Mouse (Mus musculus) gastrocnemius, adult 2 months (tissue): Measurements from ENCODE around the gene Rai14. TPM values are rescaled to one million over a fixed set of nuclear protein-coding genes. Genes with fewer than 3 reads are reported as not detected.

Experiments
- DNase-seq: peaks from one replicate; pipeline ENCODE4 v3.0.0; 2022
- H3K27ac ChIP-seq: fragments of 200-600 bp; 2 replicates; pipeline ENCODE4 v1.8.1; 2022; ENCODE audit warnings: mild to moderate bottlenecking
- H3K4me3 ChIP-seq: fragments of 200-600 bp; 2 replicates; pipeline ENCODE4 v1.8.1; 2022; ENCODE audit warnings: mild to moderate bottlenecking, moderate library complexity
- CTCF ChIP-seq: fragments of 200-600 bp; IDR thresholded peaks from 2 replicates; pipeline ENCODE4 v1.8.1; 2022; ENCODE audit warnings: antibody characterized with exemption, mild to moderate bottlenecking, moderate library complexity
- intact Hi-C: fragments of 180-260 bp; cut with DNase I; formaldehyde crosslinking; loops from one replicate; pipeline ENCODE4 v1.15.1; 2025
- total RNA-seq, 2 experiments: library from RNA; stranded (reverse); gene quantifications; 2 replicates each; pipeline ENCODE4 v1.2.3; 2021

Rai14 gene
- total RNA-seq, 2 experiments from 2014 or later: 3.6 to 4.0 TPM

DNA sequence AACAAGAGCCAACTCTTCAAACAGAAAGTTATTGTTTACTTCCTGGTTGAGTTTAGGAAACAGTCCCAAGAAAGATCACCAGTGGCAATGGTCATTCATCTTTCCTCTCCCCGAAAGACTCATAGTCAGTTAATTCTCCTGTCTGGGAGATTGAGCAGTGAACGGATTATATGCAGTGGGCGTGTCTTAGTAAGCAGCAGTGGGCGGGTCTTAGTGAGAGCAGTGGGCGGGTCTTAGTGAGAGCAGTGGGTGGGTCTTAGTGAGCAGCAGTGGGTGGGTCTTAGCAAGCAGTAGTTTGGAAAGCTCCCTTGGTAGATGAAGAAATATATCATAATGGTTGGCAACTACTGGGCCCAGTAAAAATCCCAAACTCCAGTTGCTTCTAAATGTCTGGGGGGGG, 38.6 kb downstream of the Rai14 start:
- no peak for TF ChIP-seq CTCF
- DNase-seq: no peak
- intact Hi-C loops: no loop called here
- H3K4me3 ChIP-seq: no peak overlapping the region
- H3K27ac ChIP-seq: no peak overlapping the region

DNA sequence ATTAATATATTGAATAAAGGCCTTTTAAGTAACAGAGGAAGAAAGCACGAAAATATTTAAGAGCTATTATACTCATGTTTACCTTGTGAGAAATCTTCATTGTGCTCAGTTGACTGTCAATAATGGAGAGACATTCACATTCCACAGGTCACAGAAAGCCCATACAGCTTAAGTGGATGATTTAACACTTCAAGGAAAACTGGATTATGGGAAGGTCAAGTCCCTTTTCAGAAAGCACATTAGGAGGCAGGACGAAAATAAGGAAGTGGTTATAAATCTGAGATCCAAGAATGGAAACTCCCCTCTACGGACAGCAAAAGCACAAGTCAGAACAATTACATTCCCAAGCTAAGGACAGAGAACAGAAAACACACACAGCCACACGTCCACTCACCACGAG, 41.5 kb downstream of the Rai14 start:
- no peak for TF ChIP-seq CTCF
- H3K4me3 ChIP-seq: no peak overlapping the region
- no peak for DNase-seq
- H3K27ac ChIP-seq: no peak overlapping the region
- intact Hi-C loops: no loop called here

DNA sequence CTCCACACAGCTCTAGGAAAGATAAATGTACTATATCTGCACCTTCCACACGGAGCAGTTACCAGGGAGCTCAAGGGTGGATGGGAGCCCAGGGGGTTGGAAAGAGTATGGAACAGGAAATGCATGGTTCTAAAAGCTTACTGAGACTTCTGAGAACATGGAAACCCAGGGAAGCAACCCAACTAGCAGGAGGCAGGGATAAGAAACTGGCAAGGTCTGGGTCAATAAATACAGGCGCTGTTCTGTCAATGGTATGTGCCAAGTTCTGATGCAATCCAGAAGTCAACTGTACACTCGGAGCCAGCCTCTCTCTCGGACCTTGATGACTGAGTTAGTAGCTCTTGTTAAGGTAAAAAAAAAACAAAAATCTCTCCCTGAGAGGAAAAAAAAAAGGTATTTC, 42.6 kb downstream of the Rai14 start:
- no peak for TF ChIP-seq CTCF
- H3K27ac ChIP-seq: peak overlapping the region; percentile 35; the same call in 1 of the 2 replicates
- no peak overlapping the region for H3K4me3 ChIP-seq
- DNase-seq: peak; percentile 45
- intact Hi-C loops: no loop called here

GRCm38 (mm10) chr15:10670107-10670506, 44.3 kb downstream of the Rai14 start:
- no peak overlapping the region for H3K27ac ChIP-seq
- no peak overlapping the region for H3K4me3 ChIP-seq
- intact Hi-C loops: no loop called here
- no peak for TF ChIP-seq CTCF
- no peak for DNase-seq

DNA sequence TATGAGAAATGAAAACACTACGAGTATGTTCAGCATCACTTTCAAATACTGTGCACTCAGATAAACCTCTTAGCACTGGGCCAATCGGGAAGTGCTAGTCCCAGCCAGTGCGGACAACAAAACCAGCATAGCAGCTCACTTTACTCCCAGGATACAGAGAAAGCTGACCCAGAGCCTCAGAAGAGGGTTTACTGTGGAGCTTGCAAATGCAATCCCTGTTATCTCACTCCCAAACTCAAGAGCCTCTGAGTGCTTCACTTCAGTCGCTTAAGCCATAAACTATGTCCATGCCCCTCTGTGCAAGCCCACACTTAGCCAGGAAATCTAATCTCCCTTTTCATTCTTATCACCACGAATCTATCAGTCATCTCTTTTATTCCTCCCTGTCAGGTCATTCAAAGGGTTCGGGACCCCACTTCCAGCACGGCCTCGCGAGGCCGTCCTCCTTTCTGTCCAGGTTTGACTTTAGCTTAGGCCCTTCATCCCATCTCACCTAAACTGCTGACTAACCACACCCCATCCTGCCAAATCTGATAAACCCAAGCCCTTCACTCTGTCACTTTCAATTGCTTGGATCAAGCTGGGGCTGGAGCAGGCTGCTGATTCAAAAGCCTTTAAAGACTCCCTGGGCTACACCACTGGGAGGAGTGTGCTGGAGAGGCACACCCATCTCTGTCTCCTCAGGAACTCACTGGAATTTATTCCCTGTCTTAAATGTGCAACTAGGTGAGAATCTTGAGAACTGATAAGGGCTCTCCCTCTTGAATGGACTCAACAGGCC, 46.1 kb downstream of the Rai14 start:
- no peak for DNase-seq
- Histone ChIP-seq H3K27ac (no peak overlapping the region), H3K4me3 (no peak overlapping the region)
- TF ChIP-seq CTCF: no peak
- intact Hi-C loops: no loop called here

GRCm38 (mm10) chr15:10665816-10666215, 48.6 kb downstream of the Rai14 start:
- no peak for DNase-seq
- no peak for TF ChIP-seq CTCF
- intact Hi-C loops: no loop called here
- Histone ChIP-seq H3K4me3 (no peak overlapping the region), H3K27ac (no peak overlapping the region)

- no peak for TF ChIP-seq CTCF
- no peak for DNase-seq
- intact Hi-C loops: no loop called here
- no peak overlapping the region for H3K27ac ChIP-seq
- no peak overlapping the region for H3K4me3 ChIP-seq
These were observed 49.9 kb downstream of the Rai14 start for GRCm38 (mm10) chr15:10664529-10664898.

DNA sequence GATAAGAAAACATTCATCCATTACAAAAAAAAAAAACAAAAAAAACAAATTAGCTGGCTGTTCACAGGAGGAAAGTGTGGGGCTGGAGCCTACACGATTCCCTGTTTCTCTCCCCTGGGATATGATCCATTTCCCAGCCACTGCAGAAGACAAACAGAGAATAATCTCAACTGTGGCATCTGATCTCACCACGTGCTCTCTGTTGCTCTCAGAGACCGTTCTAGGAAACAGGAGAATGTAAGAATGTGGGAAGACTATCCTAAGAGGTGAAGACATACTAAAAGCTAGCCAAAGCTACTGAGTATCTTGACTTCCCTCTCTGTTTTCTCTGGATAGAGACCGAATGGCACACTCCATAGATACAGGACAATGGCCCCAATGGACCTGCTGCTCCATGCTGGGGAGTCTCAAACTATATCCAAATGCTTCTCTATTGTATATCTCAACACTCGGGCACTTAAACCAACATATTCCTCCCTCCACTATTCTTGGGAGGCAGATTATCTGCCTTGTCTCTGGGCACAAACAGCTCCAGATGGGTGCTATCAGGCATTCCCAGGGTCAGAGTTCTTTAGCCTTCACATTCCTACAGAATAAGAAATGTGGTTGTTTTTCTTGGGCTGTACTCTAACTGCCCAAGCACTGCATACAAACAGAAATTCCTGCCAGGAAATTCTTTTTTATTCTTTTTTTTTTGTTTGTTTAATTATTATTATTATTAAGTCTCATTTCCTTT, 50.5 kb downstream of the Rai14 start:
- no peak for TF ChIP-seq CTCF
- no peak for DNase-seq
- no peak overlapping the region for H3K27ac ChIP-seq
- intact Hi-C loops: no loop called here
- no peak overlapping the region for H3K4me3 ChIP-seq

GRCm38 (mm10) chr15:10661961-10662606, 52.3 kb downstream of the Rai14 start:
- Histone ChIP-seq H3K27ac (no peak overlapping the region), H3K4me3 (no peak overlapping the region)
- TF ChIP-seq CTCF: no peak
- intact Hi-C loops: no loop called here
- no peak for DNase-seq

GRCm38 (mm10) chr15:10658803-10659202, 55.6 kb downstream of the Rai14 start:
- no peak overlapping the region for H3K4me3 ChIP-seq
- no peak for DNase-seq
- no peak overlapping the region for H3K27ac ChIP-seq
- intact Hi-C loops: no loop called here
- TF ChIP-seq CTCF: no peak

DNA sequence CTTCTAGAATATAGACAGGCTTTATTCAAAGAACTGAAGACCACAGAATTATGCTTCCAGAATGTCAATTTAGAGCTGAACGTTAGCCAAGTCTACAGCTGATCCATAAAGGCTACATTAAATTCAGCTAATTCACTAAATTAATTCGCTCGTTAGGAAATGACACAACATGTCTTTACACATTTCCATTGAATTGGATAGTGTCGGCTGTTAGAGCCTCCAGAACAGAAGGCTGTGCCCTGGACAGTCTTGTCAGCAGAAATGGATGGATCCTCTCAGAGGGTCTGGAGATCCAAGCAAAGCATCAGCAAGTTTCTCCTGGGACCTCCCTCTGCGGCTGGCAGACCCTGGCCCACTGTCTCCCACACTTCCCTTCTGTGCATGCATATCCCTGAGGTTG, 58.3 kb downstream of the Rai14 start:
- intact Hi-C loops: no loop called here
- DNase-seq: no peak
- TF ChIP-seq CTCF: no peak
- Histone ChIP-seq H3K4me3 (no peak overlapping the region), H3K27ac (no peak overlapping the region)

DNA sequence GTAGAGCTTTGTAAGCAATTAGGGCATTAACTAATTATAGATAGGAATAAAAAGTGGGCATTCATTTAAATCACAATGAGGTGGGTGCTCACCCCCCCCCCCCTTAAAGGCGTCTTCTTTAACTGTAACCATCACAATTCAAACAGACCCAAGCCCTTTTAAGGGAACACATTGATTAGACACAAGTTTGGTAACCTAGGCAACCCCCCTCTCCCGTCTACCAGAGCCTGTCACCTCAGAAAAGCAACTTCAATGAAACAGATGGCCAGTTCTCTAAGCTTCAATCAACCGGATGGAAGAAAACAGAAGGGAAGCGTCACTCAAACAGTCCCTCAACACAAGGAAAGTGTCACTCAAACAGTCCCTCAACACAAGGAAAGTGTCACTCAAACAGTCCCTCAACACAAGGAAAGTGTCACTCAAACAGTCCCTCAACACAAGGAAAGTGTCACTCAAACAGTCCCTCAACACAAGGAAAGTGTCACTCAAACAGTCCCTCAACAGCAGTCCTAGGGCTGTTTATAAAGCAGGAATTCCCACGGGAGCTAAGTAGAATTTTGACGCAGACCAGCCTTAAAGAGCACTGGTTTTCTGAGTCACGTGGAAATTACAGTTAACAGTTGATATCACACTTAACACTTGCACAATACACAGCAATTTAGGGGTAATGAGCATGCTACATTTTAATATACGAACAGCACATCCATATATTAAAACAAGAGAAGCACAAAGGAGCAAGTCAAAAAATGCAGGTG, 59.1 kb downstream of the Rai14 start:
- no peak for DNase-seq
- TF ChIP-seq CTCF: no peak
- no peak overlapping the region for H3K27ac ChIP-seq
- intact Hi-C loops: no loop called here
- H3K4me3 ChIP-seq: no peak overlapping the region

DNA sequence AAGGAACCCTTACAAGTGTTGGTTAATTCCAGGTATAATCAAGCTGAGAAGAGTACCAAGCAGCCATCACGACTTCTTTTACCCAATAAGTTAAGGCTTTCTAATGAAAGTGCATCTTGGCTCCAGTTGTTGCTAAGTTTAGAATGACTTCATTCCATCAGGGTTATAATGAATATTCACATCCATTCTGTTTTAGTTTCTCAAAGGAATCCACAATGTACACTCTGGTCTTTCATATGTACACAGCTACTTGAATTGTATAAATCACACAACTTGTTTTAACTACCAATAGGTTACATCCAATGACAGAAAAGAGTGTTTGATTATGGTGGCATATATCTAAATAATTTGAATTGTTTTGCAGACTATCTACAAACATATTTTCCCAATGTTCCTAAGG, 59.7 kb downstream of the Rai14 start:
- Histone ChIP-seq H3K27ac (no peak overlapping the region), H3K4me3 (no peak overlapping the region)
- no peak for DNase-seq
- intact Hi-C loops: no loop called here
- TF ChIP-seq CTCF: no peak
